Comparison of ENCODE assay signal across 7 mouse cellular contexts in the genomic region with DNA sequence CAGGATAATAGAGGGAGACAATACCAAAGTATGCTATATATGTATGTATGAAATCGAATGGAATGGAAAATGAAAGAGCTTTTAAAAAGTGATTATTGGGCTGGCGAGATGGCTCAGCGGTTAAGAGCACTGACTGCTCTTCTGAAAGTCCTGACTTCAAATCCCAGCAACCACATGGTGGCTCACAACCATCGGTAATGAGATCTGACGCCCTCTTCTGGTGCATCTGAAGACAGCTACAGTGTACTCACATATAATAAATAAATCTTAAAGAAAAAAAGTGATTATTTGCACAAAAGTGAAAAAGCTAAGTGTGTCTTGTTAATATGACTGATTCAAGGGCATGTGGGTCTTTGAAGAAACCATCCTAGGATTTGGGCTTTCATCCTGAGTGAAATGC. TPM values are rescaled to one million over a fixed set of nuclear protein-coding genes. Genes with fewer than 3 reads are reported as not detected.
DNase-seq lines count a peak whose midpoint lies in the region; ATAC-seq and TF ChIP-seq lines count a peak whose summit lies in the region.
"Not testable (repeated sequence)": the region's sequence is repeated elsewhere in the genome, so short reads cannot be mapped to it uniquely, and the experiment has no call there.

No protein-coding gene starts in this region.

- H3K79me2 ChIP-seq in heart, adult 2 months (replicated peaks; ENCODE audit: control insufficient read depth, insufficient read depth, low read length): not testable (repeated sequence)

- not testable (repeated sequence) for H3K4me3 ChIP-seq in heart, adult 2 months; intestine, postnatal 0 days (ENCODE audit: low read depth, low read length); left cerebral cortex, adult 2 months; liver, postnatal 0 days (ENCODE audit: low read depth, low read length); stomach, postnatal 0 days (ENCODE audit: low read depth, low read length)

- intact Hi-C loops in heart, adult 2 months (cut with DNase I): loop anchor here (5.0 to 10.0 kb wide), 4 partner anchors 52 to 1830 kb away; partner anchors contain the start of genes Apaf1, Ikbip and Slc25a3
- intact Hi-C loops in left cerebral cortex, adult 2 months (cut with DNase I): not testable (repeated sequence)

- not testable (repeated sequence) for TF ChIP-seq POLR2A in heart, adult 2 months (IDR thresholded peaks at IDR 0.05; ENCODE audit: insufficient read depth, low read depth, low read length)

- peak; percentile 49 for TF ChIP-seq CTCF in heart, adult 2 months (IDR thresholded peaks at IDR 0.05)
- peak; percentile 46 for TF ChIP-seq CTCF in intestine, postnatal 0 days (IDR thresholded peaks at IDR 0.05; ENCODE audit: low read depth)
- peak; percentile 26 for TF ChIP-seq CTCF in left cerebral cortex, adult 2 months (IDR thresholded peaks at IDR 0.05)
- TF ChIP-seq CTCF in liver, postnatal 0 days (IDR thresholded peaks at IDR 0.05; ENCODE audit: low read depth): peak; percentile 53
- TF ChIP-seq CTCF in stomach, postnatal 0 days (IDR thresholded peaks at IDR 0.05; ENCODE audit: low read depth): peak; percentile 54

- H3K36me3 ChIP-seq in heart, adult 2 months (ENCODE audit: control insufficient read depth, insufficient read depth, low read length); intestine, postnatal 0 days (ENCODE audit: control insufficient read depth, insufficient read depth); liver, postnatal 0 days (replicated peaks; ENCODE audit: insufficient read depth, low read length); stomach, postnatal 0 days (ENCODE audit: control insufficient read depth, insufficient read depth, low read length): not testable (repeated sequence)

- not testable (repeated sequence) for H3K27ac ChIP-seq in heart, adult 2 months; intestine, postnatal 0 days (ENCODE audit: low read depth, low read length); left cerebral cortex, adult 2 months; liver, postnatal 0 days (ENCODE audit: low read depth); stomach, postnatal 0 days (replicated peaks)

- DNase-seq in T-cell, adult 2 months (ENCODE audit: low spot score): peak; percentile 57
- not testable (repeated sequence) for DNase-seq in heart, adult 2 months; left cerebral cortex, adult 2 months (ENCODE audit: extremely low spot score in 1 of 2, low spot score in 2 of 2); liver, postnatal 0 days; stomach, postnatal 0 days (ENCODE audit: low spot score)
- peak; percentile 37 for DNase-seq in lung, postnatal 36 days

- H3K4me2 ChIP-seq in intestine, postnatal 0 days (replicated peaks; ENCODE audit: low read depth); liver, postnatal 0 days (ENCODE audit: low read depth, low read length); stomach, postnatal 0 days (replicated peaks; ENCODE audit: low read depth): not testable (repeated sequence)

- not testable (repeated sequence) for H3K9me3 ChIP-seq in intestine, postnatal 0 days (ENCODE audit: control insufficient read depth); liver, postnatal 0 days (ENCODE audit: low read length); stomach, postnatal 0 days (ENCODE audit: control insufficient read depth, low read length)

- ATAC-seq in intestine, postnatal 0 days; liver, postnatal 0 days; stomach, postnatal 0 days (ENCODE audit: low FRiP score, low TSS enrichment): not testable (repeated sequence)

- not testable (repeated sequence) for H3K27me3 ChIP-seq in heart, adult 2 months (ENCODE audit: control insufficient read depth, insufficient read depth, low read length); intestine, postnatal 0 days (replicated peaks; ENCODE audit: control insufficient read depth, insufficient read depth, low read length); liver, postnatal 0 days (ENCODE audit: insufficient read depth, low read length); stomach, postnatal 0 days (ENCODE audit: control insufficient read depth, insufficient read depth, low read length)

- not testable (repeated sequence) for H3K4me1 ChIP-seq in heart, adult 2 months (ENCODE audit: control insufficient read depth, insufficient read depth, low read length); intestine, postnatal 0 days (replicated peaks; ENCODE audit: control insufficient read depth, insufficient read depth, low read length); stomach, postnatal 0 days (replicated peaks; ENCODE audit: control insufficient read depth, insufficient read depth)
- peaks cover 21% of the 10 kb centered on the region for H3K4me1 ChIP-seq in liver, postnatal 0 days (ENCODE audit: insufficient read depth)

- TF ChIP-seq EP300 in heart, adult 2 months (IDR thresholded peaks at IDR 0.05; ENCODE audit: insufficient read depth, low read depth, low read length); liver, postnatal 0 days (IDR thresholded peaks at IDR 0.05; ENCODE audit: low read depth); stomach, postnatal 0 days (optimal IDR thresholded peaks at IDR 0.05): not testable (repeated sequence)

- not testable (repeated sequence) for H3K9ac ChIP-seq in heart, adult 2 months (ENCODE audit: low read depth, low read length); intestine, postnatal 0 days (ENCODE audit: low read depth, low read length); liver, postnatal 0 days (replicated peaks); stomach, postnatal 0 days (ENCODE audit: low read length)

- WGBS in heart, adult 2 months: 75% methylated on average over 5 of the region's 5 CpGs
- 76% methylated on average over 5 of the region's 5 CpGs for WGBS in intestine, postnatal 0 days
- 57% methylated on average over 5 of the region's 5 CpGs for WGBS in liver, postnatal 0 days (ENCODE audit: insufficient replicate concordance)
- 70% methylated on average over 5 of the region's 5 CpGs for WGBS in stomach, postnatal 0 days

RNA-seq across cellular contexts. Expression of gene Tmpo, which starts 3.8 kb away (rescaled TPM):
- 10 to 100 TPM; 39.8 to 40.1 TPM for total RNA-seq in heart, adult 2 months (2021)
- polyA plus RNA-seq in heart, adult 2 months (2012; rRNA removed): 13.9 and 26.2 TPM in 2 replicates
- polyA plus RNA-seq in intestine, postnatal 0 days (2015; fragmentation: Nextera tagmentation; extraction: Ambion mirVana): 57.7 and 59.7 TPM in 2 replicates
- total RNA-seq in left cerebral cortex, adult 2 months (2021): 10 to 100 TPM; 40.4 to 40.6 TPM
- 64.1 and 69.0 TPM in 2 replicates for polyA plus RNA-seq in liver, postnatal 0 days (2015; fragmentation: Nextera tagmentation; extraction: Ambion mirVana)
- polyA plus RNA-seq in stomach, postnatal 0 days (2015; fragmentation: Nextera tagmentation; extraction: Ambion mirVana): 57.1 and 59.6 TPM in 2 replicates
